12 mouse cellular contexts compared by ENCODE assay signal in genomic region chr13:44362293-44363005, GRCm38 (mm10).
DNase-seq lines count a peak whose midpoint lies in the region; ATAC-seq and TF ChIP-seq lines count a peak whose summit lies in the region.
"Had no signal": no experiment of that assay in that cellular context is flagged by ENCODE, and none has a peak within 500 bp of the region (broad histone marks: within the 10 kb centered on the region; RNA-seq: fewer than 3 reads in every experiment).

No protein-coding gene starts in this region.

- DNase-seq in heart, adult 11 months: peak; percentile 94
- DNase-seq in heart, postnatal 36 days: no peak
- peak; percentile 32 for DNase-seq in midbrain, embryonic 10.5 days (ENCODE audit: low spot score)
- no peak for DNase-seq in midbrain, postnatal 0 days (ENCODE audit: low spot score)
- peak; percentile 43 for DNase-seq in limb, embryonic 14.5 days (ENCODE audit: low spot score)
- DNase-seq in left cerebral cortex, adult 2 months (ENCODE audit: extremely low spot score in 1 of 2, low spot score in 2 of 2): no peak
- DNase-seq in c-Kit-positive CD71-positive TER-119-positive erythroid progenitor cells, embryonic 14.5 days (ENCODE audit: low spot score): no peak
- DNase-seq: liver, embryonic 13.5 days had no signal

- peak overlapping the region; percentile 72 for H3K27ac ChIP-seq in midbrain, embryonic 10.5 days (replicated peaks)
- H3K27ac ChIP-seq in midbrain, postnatal 0 days (ENCODE audit: low read depth, low read length): no peak overlapping the region
- peak overlapping the region; percentile 10 to 21; a peak in 1 of 4 replicates for H3K27ac ChIP-seq in heart, embryonic 14.5 days (replicated peaks in 1 of 2; ENCODE audit: control insufficient read depth in 1 of 2, insufficient read depth in 1 of 2, low read depth in 2 of 2, low read length in 2 of 2)
- no peak overlapping the region for H3K27ac ChIP-seq in limb, embryonic 14.5 days (replicated peaks; ENCODE audit: low read depth, low read length)
- H3K27ac ChIP-seq in left cerebral cortex, adult 2 months: no peak overlapping the region
- H3K27ac ChIP-seq: embryonic facial prominence, embryonic 12.5 days; hindbrain, embryonic 15.5 days; liver, embryonic 13.5 days had no signal

- peaks cover 42% of the 10 kb centered on the region for H3K27me3 ChIP-seq in midbrain, embryonic 10.5 days (ENCODE audit: low read depth, poor library complexity, severe bottlenecking)
- H3K27me3 ChIP-seq in midbrain, postnatal 0 days (ENCODE audit: insufficient read depth, low read length): no peaks in the 10 kb centered on the region
- H3K27me3 ChIP-seq in heart, embryonic 14.5 days (ENCODE audit: control insufficient read depth, insufficient read depth, low read length): no peaks in the 10 kb centered on the region
- no peaks in the 10 kb centered on the region for H3K27me3 ChIP-seq in limb, embryonic 14.5 days (ENCODE audit: control insufficient read depth, insufficient read depth, low read length)
- H3K27me3 ChIP-seq: embryonic facial prominence, embryonic 12.5 days; hindbrain, embryonic 15.5 days; liver, embryonic 13.5 days had no signal

- TF ChIP-seq POLR2A in limb, embryonic 14.5 days (IDR thresholded peaks at IDR 0.05; ENCODE audit: borderline replicate concordance, extremely low read depth, insufficient read depth, insufficient read length): no peak

- H3K9ac ChIP-seq in midbrain, postnatal 0 days (replicated peaks; ENCODE audit: low read length, poor library complexity, severe bottlenecking): no peak overlapping the region
- H3K9ac ChIP-seq in heart, embryonic 14.5 days (ENCODE audit: low read length): 0 out of 2 replicates have a peak overlapping the region, but pooled peaks have one; percentile 13
- no peak overlapping the region for H3K9ac ChIP-seq in limb, embryonic 14.5 days (ENCODE audit: low read depth, low read length, severe bottlenecking)
- H3K9ac ChIP-seq: embryonic facial prominence, embryonic 12.5 days; hindbrain, embryonic 15.5 days; liver, embryonic 13.5 days had no signal

- intact Hi-C loops in heart, postnatal 36 days (cut with DNase I): loop anchor here (5.0 kb wide), 1 partner anchor 130 kb away; no protein-coding TSS in a partner anchor
- intact Hi-C loops in left cerebral cortex, adult 2 months (cut with DNase I): no loop called here

- no peaks in the 10 kb centered on the region for H3K36me3 ChIP-seq in midbrain, embryonic 10.5 days
- no peaks in the 10 kb centered on the region for H3K36me3 ChIP-seq in midbrain, postnatal 0 days (ENCODE audit: insufficient read depth, low read length)
- H3K36me3 ChIP-seq in heart, embryonic 14.5 days (ENCODE audit: control insufficient read depth, insufficient read depth, low read length): no peaks in the 10 kb centered on the region
- H3K36me3 ChIP-seq in limb, embryonic 14.5 days (ENCODE audit: control insufficient read depth, insufficient read depth, low read length): no peaks in the 10 kb centered on the region
- H3K36me3 ChIP-seq: embryonic facial prominence, embryonic 12.5 days; hindbrain, embryonic 15.5 days; liver, embryonic 13.5 days had no signal

- WGBS in midbrain, embryonic 10.5 days: 51% methylated on average over 15 of the region's 15 CpGs
- WGBS in midbrain, postnatal 0 days: 60% methylated on average over 15 of the region's 15 CpGs
- 39% methylated on average over 15 of the region's 15 CpGs for WGBS in heart, embryonic 14.5 days
- WGBS in limb, embryonic 14.5 days: 24% methylated on average over 15 of the region's 15 CpGs

- H3K4me1 ChIP-seq in midbrain, embryonic 10.5 days: peaks cover 47% of the 10 kb centered on the region
- peaks cover 6% of the 10 kb centered on the region; the same call in 1 of the 2 replicates for H3K4me1 ChIP-seq in midbrain, postnatal 0 days (ENCODE audit: insufficient read depth, low read length)
- peaks cover 8 to 10% of the 10 kb centered on the region in 2 experiments; a peak in 3 of 4 replicates for H3K4me1 ChIP-seq in heart, embryonic 14.5 days (ENCODE audit: control insufficient read depth in 2 of 2, insufficient read depth in 2 of 2, low read length in 2 of 2)
- peaks cover 12% of the 10 kb centered on the region; the same call in 1 of the 2 replicates for H3K4me1 ChIP-seq in limb, embryonic 14.5 days (ENCODE audit: control insufficient read depth, insufficient read depth, low read length)
- H3K4me1 ChIP-seq: hindbrain, embryonic 15.5 days; liver, embryonic 13.5 days had no signal

- no peak overlapping the region for H3K4me3 ChIP-seq in midbrain, embryonic 10.5 days
- no peak overlapping the region for H3K4me3 ChIP-seq in midbrain, postnatal 0 days (ENCODE audit: low read depth, low read length)
- no peak overlapping the region for H3K4me3 ChIP-seq in heart, embryonic 14.5 days (ENCODE audit: control insufficient read depth in 1 of 2, insufficient read depth in 1 of 2, low read depth in 1 of 2, low read length in 2 of 2)
- H3K4me3 ChIP-seq in limb, embryonic 14.5 days (replicated peaks; ENCODE audit: low read length): no peak overlapping the region
- H3K4me3 ChIP-seq in left cerebral cortex, adult 2 months: no peak overlapping the region
- H3K4me3 ChIP-seq: embryonic facial prominence, embryonic 12.5 days; hindbrain, embryonic 15.5 days; liver, embryonic 13.5 days had no signal

- H3K4me2 ChIP-seq in midbrain, postnatal 0 days (ENCODE audit: low read depth, low read length, poor library complexity, severe bottlenecking): no peak overlapping the region
- peak overlapping the region; percentile 2; the same call in 1 of the 2 replicates for H3K4me2 ChIP-seq in heart, embryonic 14.5 days (ENCODE audit: low read length)
- H3K4me2 ChIP-seq in limb, embryonic 14.5 days (replicated peaks; ENCODE audit: low read depth, low read length, severe bottlenecking): no peak overlapping the region
- H3K4me2 ChIP-seq: embryonic facial prominence, embryonic 12.5 days; hindbrain, embryonic 15.5 days; liver, embryonic 13.5 days had no signal

- no peak for ATAC-seq in midbrain, postnatal 0 days (ENCODE audit: low FRiP score)
- ATAC-seq in heart, embryonic 14.5 days (ENCODE audit: insufficient number of reproducible peaks, insufficient read depth, low FRiP score, low read depth): no peak
- ATAC-seq in limb, embryonic 14.5 days (ENCODE audit: low FRiP score, low read depth): peak; percentile 73
- ATAC-seq: midbrain, embryonic 16.5 days had no signal

- H3K9me3 ChIP-seq in midbrain, embryonic 10.5 days (replicated peaks): no peaks in the 10 kb centered on the region
- H3K9me3 ChIP-seq in midbrain, postnatal 0 days (ENCODE audit: low read length): no peaks in the 10 kb centered on the region
- H3K9me3 ChIP-seq in heart, embryonic 14.5 days (ENCODE audit: control insufficient read depth, low read length): no peaks in the 10 kb centered on the region
- no peaks in the 10 kb centered on the region for H3K9me3 ChIP-seq in limb, embryonic 14.5 days (ENCODE audit: control insufficient read depth, low read length)
- H3K9me3 ChIP-seq: embryonic facial prominence, embryonic 12.5 days; hindbrain, embryonic 15.5 days; liver, embryonic 13.5 days had no signal

- TF ChIP-seq CTCF in midbrain, postnatal 0 days (IDR thresholded peaks at IDR 0.05): no peak
- TF ChIP-seq CTCF in left cerebral cortex, adult 2 months (IDR thresholded peaks at IDR 0.05): no peak

Comparison
In these comparisons a context has a peak if more than half of its experiments do, and no peak if none do; other contexts are left out.
1. DNase-seq: peak in heart, adult 11 months (single experiment), midbrain, embryonic 10.5 days (single experiment) and limb, embryonic 14.5 days (single experiment); none in heart, postnatal 36 days (0 of 2), midbrain, postnatal 0 days (single experiment), left cerebral cortex, adult 2 months (0 of 2) and c-Kit-positive CD71-positive TER-119-positive erythroid progenitor cells, embryonic 14.5 days (single experiment).
2. H3K27ac ChIP-seq: peak in midbrain, embryonic 10.5 days (single experiment) and heart, embryonic 14.5 days (2 of 2); none in midbrain, postnatal 0 days (single experiment), limb, embryonic 14.5 days (single experiment) and left cerebral cortex, adult 2 months (single experiment).